Mouse (Mus musculus) neural tube, embryonic 12.5 days (tissue): ENCODE data around the gene Pip5k1b. TPM values are rescaled to one million over a fixed set of nuclear protein-coding genes. Genes with fewer than 3 reads are reported as not detected.

ENCODE experiments used
- ATAC-seq: fragments of 200-750 bp; cut with Nextera tagmentation; 2 replicates; pipeline ENCODE4 v1.8.0; 2017; ENCODE audit warnings: low read depth, mild to moderate bottlenecking, moderate TSS enrichment, moderate library complexity; ENCODE audit not compliant: low FRiP score
- H3K27ac ChIP-seq: fragments of 300-500 bp; sonication (generic); 2 replicates; pipeline ENCODE4 v1.5.1; 2016
- H3K27me3 ChIP-seq: fragments of 300-500 bp; sonication (generic); replicated peaks from 2 replicates; pipeline ENCODE4 v1.6.1; 2016; ENCODE audit warnings: mild to moderate bottlenecking
- H3K36me3 ChIP-seq: fragments of 300-500 bp; sonication (generic); 2 replicates; pipeline ENCODE4 v1.6.1; 2016; ENCODE audit warnings: mild to moderate bottlenecking
- H3K4me1 ChIP-seq: fragments of 300-500 bp; sonication (generic); 2 replicates; pipeline ENCODE4 v1.6.1; 2016
- H3K4me2 ChIP-seq: fragments of 300-500 bp; sonication (generic); replicated peaks from 2 replicates; pipeline ENCODE4 v1.6.1; 2016; ENCODE audit warnings: mild to moderate bottlenecking
- H3K4me3 ChIP-seq: fragments of 300-500 bp; sonication (generic); 2 replicates; pipeline ENCODE4 v1.5.1; 2016
- H3K9ac ChIP-seq: fragments of 300-500 bp; sonication (generic); 2 replicates; pipeline ENCODE4 v1.6.1; 2016; ENCODE audit warnings: mild to moderate bottlenecking
- H3K9me3 ChIP-seq: fragments of 300-500 bp; sonication (generic); 2 replicates; pipeline ENCODE4 v1.6.1; 2016; ENCODE audit warnings: mild to moderate bottlenecking
- WGBS: fragments of 180-500 bp; shearing (Covaris S2); methylation state at CpG from one replicate; pipeline ENCODE4 v1.1.7; 2016; 5-methylcytosine and 5-hydroxymethylcytosine counted together
- polyA plus RNA-seq: library from polyadenylated mRNA; unstranded; fragments of >200 nt; fragmentation: Nextera tagmentation; extraction: Ambion mirVana; gene quantifications from 2 replicates; pipeline ENCODE4 v1.2.1, GENCODE M21; 2016

The Pip5k1b gene
- polyA plus RNA-seq, 1 experiment from 2014 or later, result 1.7 TPM

GRCm38 (mm10) chr19:24332956-24333355 is 222.7 kb downstream of the Pip5k1b start:
- 84% methylated on average over 5 of the region's 5 CpGs for WGBS
- ATAC-seq, result no peak
- Histone ChIP-seq H3K27me3 (no peaks in the 10 kb centered on the region), H3K9ac (no peak overlapping the region), H3K4me3 (no peak overlapping the region), H3K9me3 (no peaks in the 10 kb centered on the region), H3K4me1 (no peaks in the 10 kb centered on the region), H3K4me2 (no peak overlapping the region), H3K27ac (no peak overlapping the region), H3K36me3 (no peaks in the 10 kb centered on the region)

- no peaks in the 10 kb centered on the region for H3K36me3 ChIP-seq
- no peak overlapping the region for H3K9ac ChIP-seq
- WGBS, result 88% methylated on average over 2 of the region's 2 CpGs
- ATAC-seq, result no peak
- no peak overlapping the region for H3K4me3 ChIP-seq
- no peaks in the 10 kb centered on the region for H3K27me3 ChIP-seq
- no peaks in the 10 kb centered on the region for H3K4me1 ChIP-seq
- no peak overlapping the region for H3K4me2 ChIP-seq
- no peak overlapping the region for H3K27ac ChIP-seq
- H3K9me3 ChIP-seq, result no peaks in the 10 kb centered on the region
These were observed 224.4 kb downstream of the Pip5k1b start for GRCm38 (mm10) chr19:24331274-24331673.

GRCm38 (mm10) chr19:24330366-24330765 is 225.3 kb downstream of the Pip5k1b start:
- Histone ChIP-seq H3K9ac (no peak overlapping the region), H3K36me3 (no peaks in the 10 kb centered on the region), H3K9me3 (no peaks in the 10 kb centered on the region), H3K4me1 (no peaks in the 10 kb centered on the region), H3K4me2 (no peak overlapping the region), H3K27ac (no peak overlapping the region), H3K4me3 (no peak overlapping the region), H3K27me3 (no peaks in the 10 kb centered on the region)
- no peak for ATAC-seq
- WGBS, result 74% methylated on average over 2 of the region's 2 CpGs

GRCm38 (mm10) chr19:24327921-24328320 is 227.8 kb downstream of the Pip5k1b start:
- Histone ChIP-seq H3K4me1 (peaks cover 9% of the 10 kb centered on the region; the same call in 1 of the 2 replicates), H3K4me3 (no peak overlapping the region), H3K36me3 (no peaks in the 10 kb centered on the region), H3K27me3 (no peaks in the 10 kb centered on the region), H3K27ac (no peak overlapping the region), H3K4me2 (no peak overlapping the region), H3K9ac (no peak overlapping the region), H3K9me3 (no peaks in the 10 kb centered on the region)
- no peak for ATAC-seq
- WGBS, result 79% methylated on average over 2 of the region's 2 CpGs

GRCm38 (mm10) chr19:24326969-24327368 is 228.7 kb downstream of the Pip5k1b start:
- H3K27me3 ChIP-seq, result no peaks in the 10 kb centered on the region
- no peaks in the 10 kb centered on the region for H3K36me3 ChIP-seq
- H3K4me1 ChIP-seq, result peaks cover 9% of the 10 kb centered on the region; the same call in 1 of the 2 replicates
- H3K4me3 ChIP-seq, result no peak overlapping the region
- H3K27ac ChIP-seq, result no peak overlapping the region
- no peak for ATAC-seq
- H3K9ac ChIP-seq, result no peak overlapping the region
- no peaks in the 10 kb centered on the region for H3K9me3 ChIP-seq
- H3K4me2 ChIP-seq, result no peak overlapping the region
- 31% methylated on average over 1 of the region's 1 CpGs for WGBS

GRCm38 (mm10) chr19:24325692-24326091 is 230.0 kb downstream of the Pip5k1b start:
- no peak overlapping the region for H3K4me3 ChIP-seq
- ATAC-seq, result no peak
- H3K4me1 ChIP-seq, result peaks cover 9% of the 10 kb centered on the region; the same call in 1 of the 2 replicates
- H3K27me3 ChIP-seq, result no peaks in the 10 kb centered on the region
- no peaks in the 10 kb centered on the region for H3K9me3 ChIP-seq
- H3K27ac ChIP-seq, result no peak overlapping the region
- no peak overlapping the region for H3K9ac ChIP-seq
- WGBS, result 86% methylated on average over 6 of the region's 6 CpGs
- no peak overlapping the region for H3K4me2 ChIP-seq
- H3K36me3 ChIP-seq, result no peaks in the 10 kb centered on the region

- no peak for ATAC-seq
- Histone ChIP-seq H3K9ac (no peak overlapping the region), H3K9me3 (no peaks in the 10 kb centered on the region), H3K27me3 (no peaks in the 10 kb centered on the region), H3K4me1 (peaks cover 9% of the 10 kb centered on the region; the same call in 1 of the 2 replicates), H3K4me3 (no peak overlapping the region), H3K36me3 (no peaks in the 10 kb centered on the region), H3K4me2 (0 out of 2 replicates have a peak overlapping the region, but pooled peaks have one; percentile 4), H3K27ac (no peak overlapping the region)
- 35% methylated on average over 10 of the region's 10 CpGs for WGBS
These were observed 231.6 kb downstream of the Pip5k1b start for GRCm38 (mm10) chr19:24323841-24324613.

GRCm38 (mm10) chr19:24321900-24322311 is 233.8 kb downstream of the Pip5k1b start:
- H3K9ac ChIP-seq, result no peak overlapping the region
- WGBS, result 92% methylated on average over 8 of the region's 8 CpGs
- no peak overlapping the region for H3K4me3 ChIP-seq
- H3K4me1 ChIP-seq, result peaks cover 13% of the 10 kb centered on the region; the same call in 1 of the 2 replicates
- no peak for ATAC-seq
- H3K27ac ChIP-seq, result no peak overlapping the region
- no peaks in the 10 kb centered on the region for H3K27me3 ChIP-seq
- H3K36me3 ChIP-seq, result no peaks in the 10 kb centered on the region
- no peaks in the 10 kb centered on the region for H3K9me3 ChIP-seq
- H3K4me2 ChIP-seq, result no peak overlapping the region

GRCm38 (mm10) chr19:24321211-24321899 is 234.3 kb downstream of the Pip5k1b start:
- no peaks in the 10 kb centered on the region for H3K36me3 ChIP-seq
- 93% methylated on average over 6 of the region's 6 CpGs for WGBS

GRCm38 (mm10) chr19:24318172-24318571 is 237.5 kb downstream of the Pip5k1b start:
- 89% methylated on average over 10 of the region's 10 CpGs for WGBS
- no peak overlapping the region for H3K4me3 ChIP-seq
- H3K27me3 ChIP-seq, result no peaks in the 10 kb centered on the region
- H3K9me3 ChIP-seq, result no peaks in the 10 kb centered on the region
- no peak overlapping the region for H3K4me2 ChIP-seq
- no peak overlapping the region for H3K9ac ChIP-seq
- no peak overlapping the region for H3K27ac ChIP-seq
- no peak for ATAC-seq
- H3K36me3 ChIP-seq, result no peaks in the 10 kb centered on the region
- peaks cover 17% of the 10 kb centered on the region for H3K4me1 ChIP-seq

More at GRCm38 (mm10) chr19:24321211-24321899, 234.3 kb downstream of the Pip5k1b start:
- Histone ChIP-seq H3K4me2 (no peak overlapping the region), H3K27ac (no peak overlapping the region), H3K9ac (no peak overlapping the region), H3K4me1 (peaks cover 19% of the 10 kb centered on the region; the same call in 1 of the 2 replicates), H3K27me3 (no peaks in the 10 kb centered on the region), H3K4me3 (no peak overlapping the region), H3K9me3 (no peaks in the 10 kb centered on the region)
- no peak for ATAC-seq

- no peak overlapping the region for H3K4me3 ChIP-seq
- no peak for ATAC-seq
- 95% methylated on average over 2 of the region's 2 CpGs for WGBS
- H3K9me3 ChIP-seq, result no peaks in the 10 kb centered on the region
- H3K9ac ChIP-seq, result no peak overlapping the region
- H3K27ac ChIP-seq, result no peak overlapping the region
- no peaks in the 10 kb centered on the region for H3K36me3 ChIP-seq
- no peaks in the 10 kb centered on the region for H3K27me3 ChIP-seq
- peaks cover 21% of the 10 kb centered on the region for H3K4me1 ChIP-seq
- H3K4me2 ChIP-seq, result no peak overlapping the region
These were observed 237.9 kb downstream of the Pip5k1b start for GRCm38 (mm10) chr19:24317731-24318130.

- peak; percentile 88 for ATAC-seq
- Histone ChIP-seq H3K4me1 (peaks cover 21% of the 10 kb centered on the region), H3K9me3 (no peaks in the 10 kb centered on the region), H3K9ac (no peak overlapping the region), H3K27me3 (no peaks in the 10 kb centered on the region), H3K27ac (no peak overlapping the region), H3K4me3 (no peak overlapping the region), H3K36me3 (no peaks in the 10 kb centered on the region), H3K4me2 (0 out of 2 replicates have a peak overlapping the region, but pooled peaks have one; percentile 10)
- WGBS, result 40% methylated on average over 15 of the region's 15 CpGs
These were observed 238.6 kb downstream of the Pip5k1b start for GRCm38 (mm10) chr19:24317038-24317591.
